Mouse (Mus musculus): ENCODE data around the gene Pmpca. TPM values are rescaled to one million over a fixed set of nuclear protein-coding genes. Genes with fewer than 3 reads are reported as not detected.

Gene Pmpca
- total RNA-seq, 2 experiments from 2014 or later = 107 to 113 TPM

- no peak for DNase-seq
These were observed 45.8 kb downstream of the Pmpca start for GRCm38 (mm10) chr2:26434791-26435572.

GRCm38 (mm10) chr2:26437221-26437620, 48.1 kb downstream of the Pmpca start:
- DNase-seq = no peak

- no peak for DNase-seq
These were observed 49.2 kb downstream of the Pmpca start for GRCm38 (mm10) chr2:26438373-26438772.

GRCm38 (mm10) chr2:26439671-26440070, 50.5 kb downstream of the Pmpca start:
- no peak for DNase-seq

GRCm38 (mm10) chr2:26441261-26441660, 52.1 kb downstream of the Pmpca start:
- no peak for DNase-seq

DNA sequence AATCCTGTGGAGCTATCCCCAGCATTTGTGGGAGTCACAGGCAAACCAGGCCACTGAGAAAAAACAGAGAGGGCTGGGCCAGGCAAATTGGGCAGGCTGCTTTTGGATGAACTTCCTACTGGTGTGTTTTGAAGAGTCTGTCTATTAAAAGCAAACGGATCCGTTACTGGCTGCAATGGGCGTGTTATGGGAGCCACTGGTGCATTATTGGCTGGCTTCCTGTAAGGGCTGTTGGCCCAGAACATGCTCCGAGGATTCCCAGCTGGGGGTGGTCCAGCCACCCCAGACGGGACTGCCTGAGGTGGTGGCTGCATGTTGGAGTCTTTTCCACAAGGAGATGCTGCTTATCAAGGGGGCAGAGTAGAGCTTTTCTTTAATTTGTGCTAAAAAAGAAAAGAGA, 52.5 kb downstream of the Pmpca start:
- no peak for DNase-seq

DNA sequence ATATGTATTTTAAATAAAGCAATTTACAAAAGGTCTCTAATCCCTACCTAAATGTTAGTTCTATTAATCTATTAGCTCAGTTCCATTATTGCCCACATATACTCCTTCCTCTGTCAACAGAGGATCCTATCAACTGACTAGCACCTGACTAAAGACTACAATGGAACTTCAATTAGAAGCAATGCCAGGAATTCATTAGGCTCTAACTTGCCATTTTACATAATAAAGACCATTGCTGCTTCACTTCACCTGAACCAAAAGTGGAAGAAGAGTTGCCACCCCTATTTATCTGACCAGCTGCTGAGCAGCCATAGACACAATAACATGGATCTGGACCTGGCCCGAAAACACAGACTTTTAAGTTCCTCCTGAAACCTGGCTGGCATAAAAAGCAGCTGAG, 53.7 kb downstream of the Pmpca start:
- no peak for DNase-seq

GRCm38 (mm10) chr2:26443876-26444275, 54.7 kb downstream of the Pmpca start:
- DNase-seq = no peak

- DNase-seq = no peak
These were observed 55.2 kb downstream of the Pmpca start for GRCm38 (mm10) chr2:26444368-26444767.

- DNase-seq = peak; percentile 100
These were observed 56.0 kb downstream of the Pmpca start, which contains the start of gene Sec16a for GRCm38 (mm10) chr2:26444946-26445665. Sec16a (minus strand) TSS chr2:26445216.

DNA sequence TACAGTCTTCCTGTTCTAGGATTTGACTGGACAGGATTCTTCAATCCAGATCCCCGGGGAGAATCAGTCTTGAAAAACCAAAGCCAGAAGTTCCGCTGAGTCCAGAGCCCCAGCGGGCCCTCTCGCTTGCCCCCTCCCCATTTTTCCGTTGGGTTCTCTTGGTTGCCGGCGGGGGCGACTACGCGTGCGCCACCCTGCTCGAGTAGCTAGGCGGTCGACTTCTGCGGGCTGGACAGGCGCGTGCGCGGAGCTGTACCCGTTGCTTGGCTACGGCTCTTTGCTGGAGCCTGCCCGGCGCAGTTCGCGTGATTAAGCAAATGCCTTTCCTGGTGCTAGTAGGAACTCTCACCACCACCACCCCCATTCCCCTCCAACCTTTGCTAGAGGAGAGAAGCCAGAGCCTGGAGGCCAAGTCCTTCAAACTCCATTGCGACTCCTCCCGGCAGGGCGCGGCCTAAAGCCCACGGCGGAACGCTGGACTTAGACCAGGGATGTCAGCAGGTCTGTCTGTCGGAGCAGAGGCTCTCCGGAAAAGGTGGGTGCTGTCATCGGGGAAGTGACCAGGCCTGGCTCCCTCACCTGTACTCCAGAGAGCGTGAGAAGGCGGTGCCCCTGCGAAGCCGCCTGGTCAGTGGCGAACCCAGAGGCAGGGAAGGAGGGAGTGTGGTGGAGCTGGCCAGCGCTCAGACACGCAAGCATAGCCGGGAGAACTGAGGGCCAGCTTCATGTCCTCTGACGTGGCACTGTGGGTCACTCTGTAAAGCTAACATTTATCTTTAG, 56.7 kb downstream of the Pmpca start:
- DNase-seq = peak; percentile 93

DNA sequence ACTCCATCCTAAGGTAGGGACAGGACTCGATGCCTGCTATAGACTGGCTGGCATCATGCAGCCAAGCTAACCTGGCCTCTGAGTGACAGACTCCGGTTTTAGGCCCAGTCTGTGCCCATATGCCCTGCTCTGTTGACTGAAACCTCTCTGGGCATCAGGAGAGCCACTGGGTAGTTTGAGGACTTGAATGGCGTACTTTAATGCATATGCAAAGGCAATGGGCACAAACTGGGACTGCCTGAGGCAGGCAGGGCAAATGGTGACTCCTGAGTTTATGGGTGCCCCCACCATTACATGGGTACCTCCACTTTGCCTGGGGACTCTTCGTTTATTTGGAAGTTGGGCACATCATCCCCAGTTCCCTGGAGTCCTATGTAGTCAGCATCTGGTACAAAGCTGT, 57.5 kb downstream of the Pmpca start:
- no peak for DNase-seq

Other genes with a start within 250 kb of the Pmpca start
- gene Lhx3, start 181.1 kb upstream of the Pmpca start, total RNA-seq (2021) = not detected
- 10 to 100 TPM; 11.2 to 12.1 TPM for gene Qsox2, start 151.8 kb upstream of the Pmpca start, total RNA-seq (2021)
- under 1 TPM; 0.81 to 0.92 TPM for gene Ccdc187, start 94.8 kb upstream of the Pmpca start, total RNA-seq (2021)
- gene Gpsm1, start 73.8 kb upstream of the Pmpca start, total RNA-seq (2021) = 100 to 1,000 TPM; 142 to 153 TPM
- gene Dnlz, start 37.2 kb upstream of the Pmpca start, total RNA-seq (2021) = 10 to 100 TPM; 16.1 to 16.6 TPM
- gene Card9, start 28.4 kb upstream of the Pmpca start, total RNA-seq (2021) = under 1 TPM; 0.60 to 0.95 TPM
- 10 to 100 TPM; 20.8 to 21.0 TPM for gene Snapc4, start 8.7 kb upstream of the Pmpca start, total RNA-seq (2021)
- gene Entr1, start within 50 bp of the Pmpca start, total RNA-seq (2021) = 10 to 100 TPM; 55.5 to 62.3 TPM
- 10 to 100 TPM; 13.4 to 14.3 TPM for gene Inpp5e, start 19.9 kb downstream of the Pmpca start, total RNA-seq (2021)
- 10 to 100 TPM; 37.0 to 39.0 TPM for gene Sec16a, start 55.9 kb downstream of the Pmpca start, total RNA-seq (2021)
- 10 to 100 TPM; 55.3 to 62.3 TPM for gene Notch1, start 127.3 kb downstream of the Pmpca start, total RNA-seq (2021)
- gene Egfl7, start 190.7 kb downstream of the Pmpca start, total RNA-seq (2021) = 100 to 1,000 TPM; 317 to 343 TPM
- not detected for gene Gm20532, start 197.3 kb downstream of the Pmpca start, total RNA-seq (2021)
- 10 to 100 TPM; 23.9 to 25.4 TPM for gene Agpat2, start 215.1 kb downstream of the Pmpca start, total RNA-seq (2021)
- 1 to 10 TPM; 6.1 to 7.0 TPM for gene Fam69b, start 239.1 kb downstream of the Pmpca start, total RNA-seq (2021)